Mouse (Mus musculus) myocyte (in vitro differentiated cells): Measurements from ENCODE around the gene Col4a2.

Experiments used
- MAX ChIP-seq: IDR thresholded peaks from one replicate; pipeline ENCODE4 v1.6.1; 2011; ENCODE audit warnings: low read depth, mild to moderate bottlenecking, control low read depth
- POLR2A ChIP-seq: IDR thresholded peaks from one replicate; pipeline ENCODE4 v1.6.1; 2011; ENCODE audit warnings: low read depth, mild to moderate bottlenecking, control low read depth, moderate library complexity; ENCODE audit not compliant: insufficient read length
- POLR2AphosphoS2 ChIP-seq: IDR thresholded peaks from one replicate; pipeline ENCODE4 v1.6.1; 2011; ENCODE audit warnings: low read depth, control low read depth; ENCODE audit not compliant: insufficient read length
- SRF ChIP-seq: IDR thresholded peaks from one replicate; pipeline ENCODE4 v1.6.1; 2011; ENCODE audit warnings: low read depth; ENCODE audit not compliant: control insufficient read depth, insufficient read length
- TCF12 ChIP-seq: IDR thresholded peaks from one replicate; pipeline ENCODE4 v1.6.1; 2011; ENCODE audit warnings: mild to moderate bottlenecking, control low read depth; ENCODE audit not compliant: poor library complexity, insufficient read depth, severe bottlenecking
- TCF3 ChIP-seq: IDR thresholded peaks from one replicate; pipeline ENCODE4 v1.6.1; 2011; ENCODE audit warnings: low read depth, control low read depth; ENCODE audit not compliant: insufficient read length
- USF1 ChIP-seq: IDR thresholded peaks from one replicate; pipeline ENCODE4 v1.6.1; 2011; ENCODE audit warnings: low read depth, mild to moderate bottlenecking, control low read depth, moderate library complexity

- TF ChIP-seq TCF3, result no peak
- no peak for TF ChIP-seq SRF
- TF ChIP-seq POLR2A, result no peak
- no peak for TF ChIP-seq TCF12
- no peak for TF ChIP-seq USF1
- TF ChIP-seq POLR2AphosphoS2, result no peak
- no peak for TF ChIP-seq MAX
These were observed 93.3 kb downstream of the Col4a2 start for GRCm38 (mm10) chr8:11405722-11406481.
